Mouse (Mus musculus) cerebellum, adult 2 months (tissue): Measurements from ENCODE around the gene Cyp24a1. TPM values are rescaled to one million over a fixed set of nuclear protein-coding genes. Genes with fewer than 3 reads are reported as not detected.

Experiments used
- DNase-seq, 2 experiments: peaks; one replicate each; pipeline ENCODE4 v3.0.0; 2021
- H3K27ac ChIP-seq: fragments of 200-500 bp; 2 replicates; pipeline ENCODE4 v1.5.1; 2012; ENCODE audit warnings: low read length, control low read depth, inconsistent platforms; ENCODE audit not compliant: insufficient read depth
- H3K27me3 ChIP-seq: fragments of 200-500 bp; 2 replicates; pipeline ENCODE4 v1.6.1; 2012; ENCODE audit warnings: inconsistent platforms, mild to moderate bottlenecking, low read length, moderate library complexity; ENCODE audit not compliant: control insufficient read depth, insufficient read depth
- H3K4me1 ChIP-seq: fragments of 200-500 bp; 2 replicates; pipeline ENCODE4 v1.6.1; 2011; ENCODE audit warnings: low read length; ENCODE audit not compliant: control insufficient read depth, insufficient read depth
- H3K4me3 ChIP-seq: fragments of 200-500 bp; replicated peaks from 2 replicates; pipeline ENCODE3; 2011; ENCODE audit warnings: mild to moderate bottlenecking, low read depth, low read length, control low read depth; ENCODE audit not compliant: insufficient read depth
- CTCF ChIP-seq: fragments of 200-500 bp; IDR thresholded peaks from 2 replicates; pipeline ENCODE4 v1.5.1; 2011; ENCODE audit warnings: low read depth, mild to moderate bottlenecking, control low read depth, low read length, moderate library complexity, borderline replicate concordance; ENCODE audit not compliant: insufficient read depth
- POLR2A ChIP-seq: fragments of 200-500 bp; IDR thresholded peaks from 2 replicates; pipeline ENCODE4 v1.6.1; 2011; ENCODE audit warnings: low read length, control low read depth, borderline replicate concordance; ENCODE audit not compliant: insufficient read depth
- WGBS: fragments of 180-500 bp; shearing (Covaris S2); methylation state at CpG from one replicate; pipeline ENCODE4 v1.1.7; 2018; 5-methylcytosine and 5-hydroxymethylcytosine counted together
- polyA plus RNA-seq: library from polyadenylated mRNA; depleted of rRNA; stranded (reverse); fragments of >200 nt; gene quantifications from 2 replicates; pipeline ENCODE4 v1.2.3, GENCODE M21; 2012; rRNA removed

Cyp24a1 gene
- polyA plus RNA-seq: 0.08 and 0.14 TPM in 2 replicates

DNA sequence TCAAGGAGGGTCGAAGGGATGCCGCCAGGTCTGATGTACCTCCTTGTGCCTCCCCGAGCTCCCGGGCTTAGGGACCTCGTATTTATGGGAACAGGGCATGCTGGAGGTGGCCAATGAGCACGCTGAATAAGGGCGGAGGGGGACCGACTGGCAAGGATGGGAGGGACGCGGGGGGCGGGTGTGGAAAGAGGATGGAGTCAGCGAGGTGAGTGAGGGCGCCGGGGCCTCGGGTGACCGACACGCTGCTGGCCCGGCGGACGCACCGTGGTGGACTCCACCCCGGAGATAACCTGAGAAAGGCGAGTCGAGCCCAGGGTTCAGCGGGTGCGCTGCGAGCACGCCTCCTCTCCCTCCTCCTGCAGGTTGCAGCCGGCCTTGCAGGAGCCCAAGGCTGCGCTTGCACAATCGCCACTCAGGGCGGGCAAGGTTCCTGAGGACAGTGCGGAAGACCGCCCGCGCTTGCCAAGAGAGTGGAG is at the start of gene Cyp24a1:
TSS of gene Cyp24a1 (minus strand) at position 55 of the 476 bp plus-strand sequence.
- H3K4me3 ChIP-seq: no peak within 1 kb of the TSS
- H3K27me3 ChIP-seq: peaks cover 6% of the 10 kb centered on the region; the same call in 1 of the 2 replicates
- 2% methylated on average over 36 of the region's 36 CpGs for WGBS

DNA sequence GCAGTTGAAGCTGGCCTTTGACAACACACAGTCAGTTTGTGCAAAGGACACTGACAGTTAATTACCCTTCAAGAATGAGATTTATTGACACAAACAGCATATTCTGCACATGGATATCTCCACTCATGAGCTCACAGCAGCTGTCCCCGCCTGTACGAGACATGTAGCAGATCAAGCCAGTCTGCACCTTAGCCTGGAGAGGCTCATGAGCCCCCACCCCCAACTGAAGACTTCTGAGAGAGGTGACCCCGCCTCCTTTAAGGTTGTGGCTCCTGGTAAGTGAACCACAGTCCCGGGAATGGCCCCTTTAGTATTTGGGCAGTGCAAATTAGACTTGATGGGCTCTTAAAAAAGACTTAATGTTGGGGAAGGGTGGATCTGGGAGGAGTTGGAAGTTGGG is 48.8 kb upstream of the Cyp24a1 start:
- TF ChIP-seq CTCF (no peak), POLR2A (no peak)
- no peaks in the 10 kb centered on the region for H3K27me3 ChIP-seq
- H3K4me3 ChIP-seq: no peak overlapping the region
- no peaks in the 10 kb centered on the region for H3K4me1 ChIP-seq
- no peak for DNase-seq
- H3K27ac ChIP-seq: no peak overlapping the region
- 81% methylated on average over 4 of the region's 4 CpGs for WGBS

More for the DNA sequence above, at the start of gene Cyp24a1:
- no peak for TF ChIP-seq CTCF
- no peak for TF ChIP-seq POLR2A
- peak in 1 of 2 experiments; percentile 12 for DNase-seq
- Histone ChIP-seq H3K4me1 (no peaks in the 10 kb centered on the region), H3K27ac (no peak within 1 kb of the TSS)

DNA sequence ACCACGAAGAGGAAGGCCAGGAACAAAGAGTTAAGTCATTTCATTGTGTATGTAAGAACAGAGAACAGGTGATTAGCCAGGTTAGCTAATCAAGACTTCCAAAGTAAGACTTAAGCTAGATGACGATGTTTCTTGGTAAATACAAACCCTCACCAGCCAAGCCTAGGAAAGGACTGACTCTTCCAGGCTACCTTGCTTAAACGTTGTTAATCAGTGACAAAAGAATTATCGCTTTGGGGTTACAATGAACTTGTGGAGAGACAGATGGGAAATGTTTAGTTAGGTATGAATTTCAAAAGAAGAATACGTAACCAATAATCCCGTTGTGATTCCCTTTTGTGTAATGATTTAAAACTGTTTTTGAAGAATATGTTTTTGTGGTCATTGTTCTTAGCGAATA is 48.0 kb upstream of the Cyp24a1 start:
- no peaks in the 10 kb centered on the region for H3K27me3 ChIP-seq
- TF ChIP-seq CTCF (no peak), POLR2A (no peak)
- DNase-seq: no peak
- H3K4me3 ChIP-seq: no peak overlapping the region
- no peak overlapping the region for H3K27ac ChIP-seq
- WGBS: 92% methylated on average over 7 of the region's 7 CpGs
- no peaks in the 10 kb centered on the region for H3K4me1 ChIP-seq

GRCm38 (mm10) chr2:170544159-170544558 is 47.2 kb upstream of the Cyp24a1 start:
- WGBS: 43% methylated on average over 3 of the region's 3 CpGs
- H3K27ac ChIP-seq: no peak overlapping the region

GRCm38 (mm10) chr2:170543625-170544024 is 46.7 kb upstream of the Cyp24a1 start:
- WGBS: 82% methylated on average over 5 of the region's 5 CpGs
- Histone ChIP-seq H3K4me1 (no peaks in the 10 kb centered on the region), H3K27me3 (no peaks in the 10 kb centered on the region), H3K27ac (no peak overlapping the region), H3K4me3 (no peak overlapping the region)
- DNase-seq: no peak
- TF ChIP-seq POLR2A (no peak), CTCF (no peak)

More at GRCm38 (mm10) chr2:170544159-170544558, 47.2 kb upstream of the Cyp24a1 start:
- no peak for DNase-seq
- Histone ChIP-seq H3K4me1 (no peaks in the 10 kb centered on the region), H3K4me3 (no peak overlapping the region), H3K27me3 (no peaks in the 10 kb centered on the region)
- TF ChIP-seq POLR2A: no peak
- TF ChIP-seq CTCF: no peak

DNA sequence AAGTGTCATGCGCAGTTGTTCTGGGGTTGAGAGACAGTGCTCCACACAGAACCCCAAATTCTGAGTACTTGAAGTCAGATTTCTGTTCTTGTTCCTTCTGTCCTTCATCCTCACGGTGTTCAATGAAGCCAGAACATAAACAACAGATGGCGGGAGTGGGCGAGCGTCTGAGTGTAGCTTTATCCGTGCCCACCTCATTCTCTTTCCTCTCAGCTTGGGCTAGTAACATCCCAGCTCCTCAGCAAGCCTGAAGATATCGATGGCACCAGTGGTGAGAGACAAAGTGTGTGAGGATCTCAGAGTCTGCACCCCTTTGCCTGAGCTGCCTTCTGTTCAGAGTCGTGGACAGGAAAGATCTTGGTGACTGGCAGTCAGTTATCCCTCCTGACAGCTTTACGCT is 42.3 kb upstream of the Cyp24a1 start:
- TF ChIP-seq CTCF (no peak), POLR2A (no peak)
- DNase-seq: no peak
- no peaks in the 10 kb centered on the region for H3K4me1 ChIP-seq
- no peak overlapping the region for H3K27ac ChIP-seq
- H3K4me3 ChIP-seq: no peak overlapping the region
- WGBS: 37% methylated on average over 9 of the region's 9 CpGs
- H3K27me3 ChIP-seq: no peaks in the 10 kb centered on the region

DNA sequence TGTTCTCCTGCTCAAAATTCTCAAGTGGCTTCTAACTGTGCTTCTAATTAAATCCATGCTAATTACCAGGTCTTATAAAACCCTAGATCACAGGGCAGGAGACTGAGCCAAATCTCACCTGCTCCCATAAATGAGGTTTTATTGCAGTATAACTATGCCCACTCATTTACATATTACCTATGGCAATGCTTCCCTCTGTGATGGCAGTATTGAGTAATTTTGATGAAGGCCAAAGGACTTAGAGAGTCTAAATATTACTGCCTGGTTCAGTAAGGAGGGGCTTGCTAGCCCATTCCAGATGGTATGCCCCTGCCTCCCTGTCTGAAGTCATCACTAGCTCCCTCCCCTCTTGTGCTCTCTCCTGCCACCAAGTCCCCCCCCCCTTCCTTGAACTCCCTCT is 38.9 kb upstream of the Cyp24a1 start:
- DNase-seq: no peak
- Histone ChIP-seq H3K4me1 (no peaks in the 10 kb centered on the region), H3K27ac (no peak overlapping the region), H3K27me3 (no peaks in the 10 kb centered on the region; the same call in 1 of the 2 replicates), H3K4me3 (no peak overlapping the region)
- TF ChIP-seq CTCF (no peak), POLR2A (no peak)

DNA sequence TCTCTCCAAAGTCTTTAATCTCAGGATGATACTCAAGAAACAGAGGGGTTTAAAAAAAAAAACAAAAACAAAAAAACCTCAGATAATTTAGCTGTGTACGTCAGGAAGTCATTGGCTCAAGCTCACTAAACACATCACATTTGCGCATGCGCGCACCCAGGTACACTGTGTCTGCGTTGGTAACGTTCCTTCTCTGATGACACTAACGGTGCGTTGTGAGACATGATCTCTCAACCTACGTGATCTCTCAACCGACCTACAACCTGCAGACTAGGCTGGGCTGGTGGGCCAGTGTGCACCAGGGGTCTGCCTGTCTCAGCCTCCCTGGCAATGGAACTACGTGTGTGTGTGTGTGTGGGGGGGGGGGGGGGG is 37.8 kb upstream of the Cyp24a1 start:
- DNase-seq: no peak
- WGBS: 87% methylated on average over 11 of the region's 11 CpGs
- H3K27ac ChIP-seq: no peak overlapping the region

More for the DNA sequence above, 37.8 kb upstream of the Cyp24a1 start:
- H3K4me1 ChIP-seq: no peaks in the 10 kb centered on the region
- TF ChIP-seq CTCF (no peak), POLR2A (no peak)
- no peak overlapping the region for H3K4me3 ChIP-seq
- H3K27me3 ChIP-seq: no peaks in the 10 kb centered on the region; the same call in 1 of the 2 replicates
